Mouse (Mus musculus): ENCODE results near the gene Slc25a39.

DNA sequence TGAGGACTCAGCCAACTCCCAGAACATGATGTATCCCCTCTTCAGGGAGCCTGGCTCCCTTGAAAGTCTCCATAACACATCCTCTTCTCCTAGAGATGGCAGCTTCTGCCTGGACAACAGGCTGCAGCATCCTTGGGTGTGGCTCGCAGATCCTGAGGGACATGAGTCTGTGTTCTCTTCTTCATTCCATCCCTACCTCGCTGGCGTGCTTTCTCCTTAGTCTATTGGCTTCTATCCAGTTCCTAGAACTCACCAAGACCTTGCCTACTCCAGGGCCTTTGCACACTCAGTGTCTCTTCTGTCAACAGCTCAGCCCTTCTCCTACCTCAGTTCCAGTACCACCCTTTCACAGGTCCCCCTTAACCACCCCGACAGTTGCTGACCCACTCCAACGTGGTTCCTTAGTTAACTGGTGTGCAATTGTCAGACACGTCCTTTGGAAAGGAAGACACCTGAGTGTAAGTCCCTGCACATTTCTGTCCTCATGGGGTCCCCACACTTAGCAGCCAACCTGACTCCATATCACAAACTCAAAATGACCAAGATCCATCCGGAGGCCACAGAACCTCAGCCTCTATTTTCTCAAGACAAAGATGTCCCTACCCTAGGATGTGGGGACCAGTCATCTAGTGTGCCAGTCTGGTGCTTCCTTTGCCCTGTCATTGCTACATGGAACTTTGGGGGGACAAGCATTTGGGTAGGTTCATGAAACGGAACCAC is 45.8 kb downstream of the Slc25a39 start:
- TF ChIP-seq POLR2A (IDR thresholded peaks at IDR 0.05; ENCODE audit: low read depth, low read length) (no peak), CTCF (conservative IDR thresholded peaks at IDR 0.05; ENCODE audit: insufficient read depth, insufficient read length, low read depth, low read length) (no peak)

Measured in kidney, adult 2 months (tissue).